Mouse (Mus musculus) macrophage (primary cell): ENCODE data around the gene Dnmt3a. TPM values are rescaled to one million over a fixed set of nuclear protein-coding genes. Genes with fewer than 3 reads are reported as not detected.

ENCODE experiments used
- H3K27ac ChIP-seq: fragments of 350-480 bp; formaldehyde crosslinking; 2 replicates; pipeline ENCODE4 v1.9.0; 2021
- H3K36me3 ChIP-seq: fragments of 350-480 bp; formaldehyde crosslinking; 2 replicates; pipeline ENCODE4 v1.9.0; 2021; ENCODE audit errors: inconsistent target
- H3K4me3 ChIP-seq: fragments of 350-480 bp; formaldehyde crosslinking; 2 replicates; pipeline ENCODE4 v1.9.0; 2021; ENCODE audit errors: inconsistent target
- H3K79me2 ChIP-seq: fragments of 350-480 bp; formaldehyde crosslinking; 2 replicates; pipeline ENCODE4 v1.9.0; 2021; ENCODE audit errors: inconsistent target
- WGBS: methylation state at CpG from one replicate; pipeline ENCODE4 v1.1.7; 2026; ENCODE audit warnings: inconsistent platforms; ENCODE audit not compliant: missing documents; 5-methylcytosine and 5-hydroxymethylcytosine counted together
- polyA plus RNA-seq: library from polyadenylated mRNA; stranded (reverse); fragments of 250-400 nt; gene quantifications from 3 replicates; pipeline ENCODE4 v1.2.4, GENCODE M21; 2018; ENCODE audit warnings: inconsistent platforms

Gene Dnmt3a
- polyA plus RNA-seq, 1 experiment from 2014 or later, result 253 TPM

DNA sequence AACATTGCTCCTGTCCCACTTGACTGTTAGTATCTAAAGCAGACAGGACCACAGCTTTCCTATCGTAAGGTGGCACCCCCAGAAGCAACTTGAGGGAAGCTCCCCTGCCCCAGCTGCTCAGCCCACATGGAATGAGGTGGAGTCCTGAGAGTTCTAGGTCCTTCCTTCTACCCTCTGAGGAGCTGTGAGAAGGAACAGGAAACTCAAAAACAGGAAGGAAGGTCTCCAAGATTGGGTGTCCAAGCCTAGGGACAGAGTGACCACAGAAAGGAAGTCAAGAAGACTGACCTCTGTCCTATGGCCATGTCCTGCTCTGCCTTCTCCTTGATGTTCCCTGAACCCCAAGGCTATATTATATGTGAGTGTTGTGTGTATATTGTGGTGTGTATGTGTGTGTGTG lies 6.3 kb upstream of the Dnmt3a start:
- Histone ChIP-seq H3K79me2 (no peaks in the 10 kb centered on the region), H3K4me3 (no peak overlapping the region), H3K36me3 (no peaks in the 10 kb centered on the region), H3K27ac (peak overlapping the region; percentile 75)
- 31% methylated on average over 1 of the region's 1 CpGs for WGBS

DNA sequence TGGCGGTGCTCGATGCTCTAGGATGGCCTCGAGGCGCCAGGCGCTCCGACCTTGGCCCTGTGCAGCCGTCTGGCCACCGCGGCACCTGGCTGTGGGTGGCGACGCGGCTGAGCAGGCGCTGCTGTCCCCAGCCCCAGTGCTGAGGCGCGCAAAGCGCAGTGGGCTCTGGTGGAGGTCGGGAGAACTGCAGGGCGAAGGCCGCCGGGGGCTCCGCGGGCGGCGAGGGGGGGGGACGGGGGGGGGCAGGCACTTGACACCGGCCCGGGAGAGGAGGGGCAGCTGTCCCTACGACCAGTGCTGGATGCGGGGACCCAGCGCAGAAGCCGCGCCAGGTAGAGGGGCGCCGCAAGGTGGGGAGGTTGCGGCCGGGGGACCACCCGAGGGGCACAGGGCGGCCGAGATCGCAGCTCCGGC lies 471 bp downstream of the Dnmt3a start:
- peaks cover 40% of the 10 kb centered on the region for H3K79me2 ChIP-seq
- peak overlapping the region; percentile 10; the same call in 1 of the 2 replicates for H3K4me3 ChIP-seq
- H3K36me3 ChIP-seq, result no peaks in the 10 kb centered on the region
- H3K27ac ChIP-seq, result no peak overlapping the region
- WGBS, result under 1% methylated on average over 22 of the region's 41 CpGs

DNA sequence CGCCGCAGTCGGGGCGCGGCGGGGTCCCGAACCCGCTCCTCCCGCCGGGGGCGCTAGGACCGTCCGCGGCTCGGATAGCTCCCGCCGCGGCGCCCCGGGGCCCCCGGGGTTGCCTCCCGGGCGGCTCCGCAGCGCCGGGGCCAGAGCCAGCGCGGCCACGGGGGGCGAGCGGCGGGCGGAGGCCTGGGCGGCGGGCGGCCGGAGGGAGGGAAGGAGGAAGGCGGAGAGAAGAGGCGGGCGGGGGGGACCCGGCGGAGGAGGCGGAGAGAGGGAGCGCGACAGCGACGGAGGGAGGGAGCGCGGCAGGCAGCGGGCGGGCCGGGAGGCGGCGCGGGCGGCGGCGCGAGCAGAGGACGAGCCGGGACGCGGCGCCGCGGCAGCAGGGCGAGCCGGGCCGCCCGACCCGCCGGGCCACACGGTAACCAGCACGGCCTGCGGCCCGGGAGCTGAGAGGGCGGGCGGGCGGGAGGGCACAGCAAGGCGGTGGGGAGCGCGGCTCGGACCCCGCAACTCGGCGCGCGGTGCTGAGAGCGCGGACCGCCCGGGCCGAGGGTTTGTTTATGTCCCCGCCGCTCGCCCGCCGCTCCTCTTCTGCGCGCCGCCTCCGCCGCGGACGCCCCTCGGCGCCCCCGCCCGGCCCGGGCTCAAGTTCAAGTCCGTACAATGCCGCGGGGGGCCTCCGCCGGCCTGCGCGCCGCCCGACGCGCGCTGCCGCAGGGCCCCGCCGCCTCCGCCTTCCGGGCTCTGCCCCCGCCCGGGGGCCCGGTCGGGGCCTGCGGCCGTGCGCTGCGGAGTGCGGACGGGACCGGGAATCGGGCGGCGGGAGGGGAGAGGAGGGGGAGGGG lies 1.1 kb downstream of the Dnmt3a start:
- peaks cover 47% of the 10 kb centered on the region for H3K79me2 ChIP-seq
- no peak overlapping the region for H3K4me3 ChIP-seq
- no peaks in the 10 kb centered on the region for H3K36me3 ChIP-seq
- H3K27ac ChIP-seq, result no peak overlapping the region
- WGBS, result under 1% methylated on average over 87 of the region's 141 CpGs

DNA sequence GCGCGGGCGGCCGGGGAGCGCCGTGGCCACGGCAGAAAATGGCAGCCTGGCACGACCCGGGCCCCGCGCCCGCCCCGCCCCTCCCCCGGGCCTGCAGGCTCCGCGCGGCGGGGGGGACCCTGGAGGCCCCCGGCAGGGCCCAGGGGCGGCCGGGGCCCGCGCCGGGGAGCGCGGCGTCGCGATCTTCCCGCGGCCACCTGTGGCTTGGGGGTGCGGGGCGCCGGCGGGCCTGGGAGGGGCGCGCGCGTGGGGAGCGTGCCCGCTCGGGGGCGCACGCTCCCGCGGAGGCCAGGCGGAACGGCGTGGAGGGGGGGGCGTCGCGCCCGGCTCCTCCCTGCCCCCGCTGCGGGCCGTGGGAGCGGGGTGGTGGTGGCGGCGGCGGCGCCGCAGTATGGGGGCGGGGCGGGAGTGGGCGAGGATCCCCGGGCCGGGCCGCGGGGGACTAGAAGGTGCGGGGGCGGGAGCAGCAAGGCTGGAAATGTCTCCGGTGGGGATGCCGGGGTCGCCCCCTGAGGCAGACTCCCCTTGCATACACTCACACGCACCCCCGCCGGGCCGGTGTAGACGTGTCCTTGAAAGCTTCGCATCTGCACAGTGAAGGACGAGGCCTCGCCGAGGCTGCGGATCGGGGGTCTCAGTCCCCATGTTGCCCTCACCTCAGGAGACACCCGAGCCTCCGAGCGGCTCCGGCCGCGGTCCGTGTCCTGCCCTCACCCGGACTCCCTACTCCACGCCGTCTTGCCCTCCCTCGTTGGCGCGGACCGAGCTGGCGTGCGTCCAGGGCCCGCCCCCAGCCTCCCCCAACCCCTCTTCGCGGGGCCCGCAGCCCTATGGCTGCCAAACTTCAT lies 2.0 kb downstream of the Dnmt3a start:
- no peaks in the 10 kb centered on the region for H3K36me3 ChIP-seq
- H3K4me3 ChIP-seq, result peak overlapping the region; percentile 30
- 2% methylated on average over 64 of the region's 105 CpGs for WGBS
- peaks cover 55% of the 10 kb centered on the region for H3K79me2 ChIP-seq
- no peak overlapping the region for H3K27ac ChIP-seq

DNA sequence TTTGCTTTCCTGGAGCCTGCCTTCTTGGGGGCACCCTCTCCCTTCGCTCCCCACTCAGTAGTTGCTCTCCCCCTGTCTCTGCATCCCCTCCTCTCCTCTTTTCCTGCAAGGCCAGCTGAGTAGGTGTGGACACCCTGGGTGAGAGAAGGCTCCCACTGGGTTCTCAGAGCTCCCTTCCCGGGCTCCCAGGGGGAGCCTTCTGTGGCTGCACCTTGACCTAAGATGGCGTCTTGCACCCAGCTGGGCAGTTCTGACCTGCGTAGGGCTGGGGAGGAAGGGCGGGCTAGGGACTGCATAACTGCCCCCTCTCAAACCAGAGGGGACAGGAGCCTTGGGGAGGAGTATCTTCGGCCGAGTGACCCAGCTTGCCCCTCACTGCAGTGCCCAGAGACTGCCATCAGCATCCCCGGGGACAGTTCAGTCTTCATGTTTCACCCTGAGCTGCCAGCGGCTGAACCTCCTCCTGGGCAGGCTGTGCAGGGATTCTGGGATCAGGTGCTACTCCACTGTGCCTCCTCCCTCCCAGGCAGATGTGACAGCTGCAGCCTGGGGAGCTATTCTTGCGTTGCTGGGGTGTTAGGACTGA lies 2.7 kb downstream of the Dnmt3a start:
- Histone ChIP-seq H3K36me3 (no peaks in the 10 kb centered on the region), H3K4me3 (peak overlapping the region; percentile 30), H3K79me2 (peaks cover 62% of the 10 kb centered on the region), H3K27ac (no peak overlapping the region)
- 42% methylated on average over 10 of the region's 10 CpGs for WGBS

DNA sequence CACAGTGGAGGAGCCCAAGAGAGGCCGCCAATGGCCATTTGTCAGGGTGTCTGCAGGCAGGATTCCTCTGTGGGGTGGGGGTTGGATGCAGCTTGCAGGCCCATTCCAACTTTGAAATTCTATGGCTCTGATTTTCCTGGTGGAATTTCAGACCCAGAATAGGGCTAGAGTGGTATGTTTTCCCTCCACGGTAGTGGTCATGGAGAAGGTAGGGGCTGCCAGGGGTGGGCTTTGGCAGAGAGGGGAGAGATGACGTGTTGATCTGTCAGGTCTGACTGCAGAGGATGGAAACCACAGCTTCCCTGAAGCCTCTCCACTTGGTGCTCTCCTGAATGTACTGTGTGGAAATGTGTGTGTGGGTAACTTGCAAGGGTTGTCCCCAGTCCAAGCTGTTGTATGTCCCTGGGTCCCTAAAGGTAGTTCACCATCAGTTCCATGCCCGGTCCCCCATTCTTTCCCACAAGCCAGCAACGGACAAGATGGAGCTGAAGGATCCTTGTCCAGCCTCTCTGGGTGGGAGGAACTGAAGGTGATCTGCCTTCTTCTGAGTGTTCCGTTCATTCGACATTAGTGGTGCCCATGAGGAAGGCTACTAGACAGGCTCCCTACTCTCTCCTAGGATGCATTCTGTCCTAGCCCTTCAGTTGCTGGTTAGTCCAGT lies 3.8 kb downstream of the Dnmt3a start:
- Histone ChIP-seq H3K4me3 (no peak overlapping the region), H3K27ac (no peak overlapping the region), H3K79me2 (peaks cover 74% of the 10 kb centered on the region), H3K36me3 (no peaks in the 10 kb centered on the region)
- 69% methylated on average over 7 of the region's 7 CpGs for WGBS

DNA sequence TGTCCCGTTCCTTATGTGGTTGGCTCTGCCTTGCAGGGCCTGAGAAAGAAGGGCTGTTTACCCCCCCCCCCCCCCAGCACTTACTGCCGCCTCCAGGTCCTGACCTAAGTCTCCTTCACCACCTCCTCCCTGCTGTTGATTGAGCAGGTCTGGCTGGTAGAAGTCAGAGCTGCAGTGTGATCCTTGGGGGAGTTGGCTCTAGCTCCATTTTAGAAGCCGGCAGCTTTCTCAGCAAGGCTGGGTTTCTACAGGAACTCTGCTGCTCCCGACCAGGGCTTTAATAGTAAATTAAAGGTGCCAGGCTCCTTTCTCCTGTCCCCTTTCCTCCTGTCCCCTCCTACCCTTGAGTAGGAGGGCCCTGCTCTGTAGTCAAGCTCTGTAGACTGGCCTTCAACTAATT lies 4.6 kb downstream of the Dnmt3a start:
- Histone ChIP-seq H3K36me3 (peaks cover 6% of the 10 kb centered on the region; the same call in 1 of the 2 replicates), H3K27ac (no peak overlapping the region), H3K4me3 (no peak overlapping the region), H3K79me2 (peaks cover 82% of the 10 kb centered on the region)
- WGBS, result 77% methylated on average over 4 of the region's 4 CpGs

DNA sequence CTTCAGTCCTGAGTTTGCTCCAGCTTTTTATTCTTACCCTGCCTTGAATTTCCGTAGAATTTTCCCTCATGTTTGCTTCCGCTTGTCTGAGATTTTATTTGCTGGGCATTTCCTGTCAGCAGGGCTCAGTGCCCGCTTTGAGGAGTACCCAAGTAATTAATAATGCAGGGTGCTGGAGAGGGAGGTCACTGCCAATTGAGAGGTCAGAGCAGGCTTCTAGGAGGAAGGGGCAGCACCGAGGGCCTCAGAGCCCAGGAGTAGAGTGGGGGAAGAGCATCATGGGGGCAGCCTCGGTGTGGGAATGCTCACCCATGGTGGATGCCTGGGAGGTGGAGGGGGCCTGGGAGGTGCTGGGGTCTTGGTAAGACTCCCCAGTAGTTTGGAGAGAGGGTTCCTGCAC lies 5.8 kb downstream of the Dnmt3a start:
- WGBS, result 80% methylated on average over 5 of the region's 5 CpGs
- Histone ChIP-seq H3K27ac (no peak overlapping the region), H3K36me3 (peaks cover 13% of the 10 kb centered on the region; the same call in 1 of the 2 replicates), H3K79me2 (peaks cover 88% of the 10 kb centered on the region), H3K4me3 (no peak overlapping the region)

DNA sequence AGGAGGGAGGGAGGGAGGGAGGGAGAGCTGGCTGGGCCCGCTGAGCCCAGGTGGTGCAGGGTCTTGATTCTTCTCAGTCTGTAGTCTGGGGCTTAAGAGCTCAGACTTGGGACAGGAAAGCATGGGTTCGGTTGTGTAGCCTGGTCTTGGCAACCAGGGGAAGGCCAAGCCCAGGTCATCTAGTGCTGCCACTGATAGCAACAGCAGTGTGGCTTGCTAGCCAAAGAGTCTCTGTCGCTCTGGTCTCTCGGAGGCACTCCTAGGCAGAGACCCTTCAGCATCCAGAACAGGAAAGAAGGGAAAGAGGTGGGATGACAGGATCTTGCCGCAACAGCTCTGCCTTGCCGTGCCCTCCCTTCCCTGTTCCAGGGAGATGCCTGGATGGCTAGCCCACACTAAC lies 6.4 kb downstream of the Dnmt3a start:
- Histone ChIP-seq H3K27ac (no peak overlapping the region), H3K79me2 (peaks cover 95% of the 10 kb centered on the region), H3K4me3 (no peak overlapping the region), H3K36me3 (peaks cover 13% of the 10 kb centered on the region; the same call in 1 of the 2 replicates)
- WGBS, result 84% methylated on average over 6 of the region's 6 CpGs

DNA sequence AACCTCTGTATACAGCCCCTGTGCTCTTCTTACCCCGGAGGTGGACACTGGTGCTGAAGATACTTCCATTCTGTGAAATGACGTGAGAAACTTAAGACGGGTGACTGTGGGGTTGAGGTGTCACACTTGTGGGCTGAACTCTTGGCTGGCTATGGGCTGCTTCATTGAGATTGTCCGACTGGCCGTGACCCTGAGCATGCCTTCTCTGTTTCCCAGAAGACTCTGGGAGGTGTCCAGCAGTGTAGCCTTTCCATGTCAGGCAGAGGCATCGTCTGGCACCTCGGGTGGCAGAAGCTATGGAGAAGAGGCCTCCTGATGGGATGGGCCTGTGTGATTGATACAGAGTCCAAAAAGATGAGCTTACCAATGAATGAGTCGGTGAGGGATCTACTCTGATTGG lies 7.3 kb downstream of the Dnmt3a start:
- H3K27ac ChIP-seq, result no peak overlapping the region
- H3K36me3 ChIP-seq, result peaks cover 13% of the 10 kb centered on the region; the same call in 1 of the 2 replicates
- peaks cover 100% of the 10 kb centered on the region for H3K79me2 ChIP-seq
- no peak overlapping the region for H3K4me3 ChIP-seq
- WGBS, result 99% methylated on average over 8 of the region's 8 CpGs

DNA sequence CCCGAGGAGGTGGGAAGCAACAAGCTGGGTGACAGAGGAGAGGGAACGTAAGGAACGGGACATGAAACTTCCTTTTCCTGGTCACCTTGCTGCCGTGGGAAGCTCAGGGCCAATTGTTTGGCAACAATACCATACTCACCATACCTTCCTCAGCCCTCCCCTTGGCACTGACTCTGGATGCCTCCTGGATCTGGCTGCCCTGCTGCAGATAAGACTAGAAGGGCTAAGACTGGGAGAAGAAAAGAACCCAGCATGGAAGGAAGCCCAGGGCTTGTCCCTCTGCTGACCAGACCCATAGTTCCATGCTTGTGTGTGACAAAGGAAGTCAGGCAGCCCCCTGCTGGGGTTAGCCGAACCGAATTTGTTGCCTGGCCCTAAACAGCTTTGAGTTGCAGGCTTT lies 9.6 kb downstream of the Dnmt3a start:
- Histone ChIP-seq H3K27ac (no peak overlapping the region), H3K36me3 (peaks cover 13% of the 10 kb centered on the region; the same call in 1 of the 2 replicates), H3K4me3 (no peak overlapping the region), H3K79me2 (peaks cover 100% of the 10 kb centered on the region)
- WGBS, result 80% methylated on average over 6 of the region's 6 CpGs

DNA sequence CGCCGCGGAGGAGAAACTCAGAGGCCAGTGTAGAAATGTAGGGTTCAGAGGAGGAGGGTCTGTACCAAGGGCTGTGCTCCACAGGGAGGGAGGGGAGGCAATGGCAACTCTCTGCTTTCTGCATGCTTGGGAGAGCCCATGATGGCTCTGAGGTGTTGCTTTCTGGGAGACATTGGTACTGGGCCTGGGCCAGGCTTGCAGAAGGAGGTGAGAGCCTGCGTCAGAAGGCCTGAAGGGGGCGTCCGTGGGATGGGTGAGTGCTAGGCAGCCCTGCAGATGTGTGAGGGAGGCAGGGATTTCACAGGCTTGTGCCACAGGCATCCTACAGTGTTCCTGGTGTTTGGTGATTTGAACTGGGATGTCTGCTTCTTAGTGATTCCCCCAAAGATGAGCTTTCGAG lies 11.2 kb downstream of the Dnmt3a start:
- Histone ChIP-seq H3K4me3 (no peak overlapping the region), H3K79me2 (peaks cover 100% of the 10 kb centered on the region), H3K27ac (no peak overlapping the region), H3K36me3 (peaks cover 13% of the 10 kb centered on the region; the same call in 1 of the 2 replicates)
- 89% methylated on average over 7 of the region's 7 CpGs for WGBS

DNA sequence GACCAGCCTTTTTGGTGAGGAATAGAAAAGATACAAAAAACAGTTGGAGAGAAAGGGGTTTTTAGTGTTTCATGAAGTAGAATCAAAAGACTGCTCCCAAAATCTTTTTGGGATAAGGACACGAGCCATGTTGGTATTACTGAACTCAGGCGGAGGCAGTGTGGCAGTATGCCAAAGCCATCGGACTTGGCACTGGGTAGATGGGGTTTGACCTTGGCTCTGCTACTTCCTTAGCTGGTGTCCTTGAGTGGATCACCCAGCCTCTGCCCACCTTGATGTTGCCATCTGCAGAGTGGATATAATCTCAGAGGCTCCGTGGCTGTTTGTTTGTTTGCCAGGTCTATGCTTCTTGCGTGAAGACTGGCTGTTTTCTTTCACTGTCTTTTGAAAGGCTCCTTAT lies 11.8 kb downstream of the Dnmt3a start:
- H3K27ac ChIP-seq, result no peak overlapping the region
- WGBS, result 77% methylated on average over 5 of the region's 5 CpGs
- peaks cover 13% of the 10 kb centered on the region; the same call in 1 of the 2 replicates for H3K36me3 ChIP-seq
- no peak overlapping the region for H3K4me3 ChIP-seq
- peaks cover 100% of the 10 kb centered on the region for H3K79me2 ChIP-seq

DNA sequence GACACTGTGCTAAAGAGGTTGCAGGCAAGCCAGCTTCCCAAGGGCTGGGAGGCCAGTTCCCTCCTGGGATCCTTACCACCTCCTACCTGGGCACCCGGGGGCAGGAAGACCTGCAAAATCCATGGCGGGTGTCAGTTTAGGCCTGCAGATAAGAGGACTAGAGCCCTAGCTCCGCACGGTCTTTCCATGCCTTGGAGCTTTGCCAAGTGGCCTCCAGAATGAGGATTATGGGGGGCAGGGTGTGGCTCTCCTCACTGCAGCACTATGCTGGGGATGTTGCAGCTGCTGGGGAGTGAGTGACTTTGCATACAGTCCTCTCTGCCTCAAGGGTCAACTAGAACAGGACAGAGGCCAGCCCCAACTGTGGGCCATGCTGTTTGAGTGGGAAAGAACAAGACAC lies 14.1 kb downstream of the Dnmt3a start:
- peaks cover 12% of the 10 kb centered on the region; the same call in 1 of the 2 replicates for H3K36me3 ChIP-seq
- 100% methylated on average over 4 of the region's 4 CpGs for WGBS
- H3K4me3 ChIP-seq, result no peak overlapping the region
- no peak overlapping the region for H3K27ac ChIP-seq
- H3K79me2 ChIP-seq, result peaks cover 100% of the 10 kb centered on the region
